Mouse (Mus musculus) myocyte (in vitro differentiated cells): ENCODE measurements around the gene Rbfox1.

Experiments used
- CEBPB ChIP-seq: IDR thresholded peaks from 2 replicates; pipeline ENCODE4 v1.6.1; 2011; ENCODE audit warnings: mild to moderate bottlenecking, moderate library complexity; ENCODE audit not compliant: poor library complexity, insufficient read depth, severe bottlenecking
- E2F4 ChIP-seq: IDR thresholded peaks from one replicate; pipeline ENCODE4 v1.6.1; 2011; ENCODE audit warnings: mild to moderate bottlenecking, control low read depth, moderate library complexity; ENCODE audit not compliant: insufficient read depth
- MAX ChIP-seq: IDR thresholded peaks from one replicate; pipeline ENCODE4 v1.6.1; 2011; ENCODE audit warnings: low read depth, mild to moderate bottlenecking, control low read depth
- MYOD1 ChIP-seq, 3 experiments: IDR thresholded peaks; one replicate each; pipeline ENCODE4 v1.6.1; 2011; ENCODE audit warnings: control low read depth in 2 of 3, low read depth in 2 of 3, mild to moderate bottlenecking in 2 of 3, moderate library complexity in 1 of 3; ENCODE audit not compliant: insufficient read length in 2 of 3, control insufficient read depth in 1 of 3
- POLR2A ChIP-seq: IDR thresholded peaks from one replicate; pipeline ENCODE4 v1.6.1; 2011; ENCODE audit warnings: low read depth, mild to moderate bottlenecking, control low read depth, moderate library complexity; ENCODE audit not compliant: insufficient read length
- POLR2AphosphoS2 ChIP-seq: IDR thresholded peaks from one replicate; pipeline ENCODE4 v1.6.1; 2011; ENCODE audit warnings: low read depth, control low read depth; ENCODE audit not compliant: insufficient read length
- TCF3 ChIP-seq: IDR thresholded peaks from one replicate; pipeline ENCODE4 v1.6.1; 2011; ENCODE audit warnings: low read depth, control low read depth; ENCODE audit not compliant: insufficient read length
- USF1 ChIP-seq: IDR thresholded peaks from one replicate; pipeline ENCODE4 v1.6.1; 2011; ENCODE audit warnings: low read depth, mild to moderate bottlenecking, control low read depth, moderate library complexity

DNA sequence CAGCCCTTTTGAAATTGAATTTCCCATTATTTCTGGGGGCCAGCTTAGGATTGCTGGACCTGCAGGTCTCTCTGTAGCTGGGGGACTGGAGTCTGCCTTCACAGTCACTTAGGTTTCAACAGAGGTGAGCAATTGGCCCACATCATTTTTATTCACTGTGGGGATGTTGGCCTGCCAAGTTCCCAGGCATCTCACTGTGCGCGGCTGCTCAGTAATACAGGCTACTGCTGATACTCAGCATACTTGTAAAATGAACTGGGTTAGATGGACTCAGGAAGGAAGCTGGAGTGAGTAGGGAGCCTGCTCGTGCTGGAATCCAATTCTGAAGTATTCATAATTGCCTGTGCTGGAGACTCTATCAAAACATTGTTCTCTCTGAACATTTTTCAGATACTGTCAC lies 1356.5 kb downstream of the Rbfox1 start:
- TF ChIP-seq CEBPB (no peak), POLR2A (no peak), MAX (no peak), USF1 (no peak), POLR2AphosphoS2 (no peak), TCF3 (no peak), E2F4 (no peak), MYOD1 (IDR thresholded peaks at IDR 0.05; ENCODE audit: control insufficient read depth in 1 of 3, insufficient read length in 2 of 3, low read depth in 2 of 3) (no peak)
